Mouse (Mus musculus) neural tube, embryonic 10.5 days (tissue): ENCODE results near the gene Hist1h3g.
"Not testable (repeated sequence)": the region's sequence is repeated elsewhere in the genome, so short reads cannot be mapped to it uniquely, and the experiment has no call there.

Source experiments
- DNase-seq: peaks from one replicate; pipeline ENCODE4 v3.0.0-alpha.2; 2017; ENCODE audit warnings: low spot score; ENCODE audit errors: extremely low spot score

The Hist1h3g gene

GRCm38 (mm10) chr13:23555839-23556416, 20.7 kb downstream of the Hist1h3g start:
- peak; percentile 77 for DNase-seq

- no peak for DNase-seq
These were observed 21.7 kb downstream of the Hist1h3g start for GRCm38 (mm10) chr13:23556906-23557305.

GRCm38 (mm10) chr13:23560699-23561098, 25.5 kb downstream of the Hist1h3g start:
- DNase-seq = not testable (repeated sequence)

- DNase-seq = not testable (repeated sequence)
These were observed 26.3 kb downstream of the Hist1h3g start for GRCm38 (mm10) chr13:23561531-23561882.

GRCm38 (mm10) chr13:23561883-23562659, 26.8 kb downstream of the Hist1h3g start, which contains the start of gene Hist1h3e:
Gene Hist1h3e, minus strand, starts transcription at chr13:23562369.
- peak; percentile 91 for DNase-seq

GRCm38 (mm10) chr13:23562699-23563462, 27.7 kb downstream of the Hist1h3g start:
- DNase-seq = no peak

- DNase-seq = no peak
These were observed 29.3 kb downstream of the Hist1h3g start for GRCm38 (mm10) chr13:23564482-23564881.

- not testable (repeated sequence) for DNase-seq
These were observed 35.2 kb downstream of the Hist1h3g start for GRCm38 (mm10) chr13:23570261-23571021.

- DNase-seq = no peak
These were observed 35.8 kb downstream of the Hist1h3g start, which contains the start of the genes Hist1h2ae and Hist1h2bg for GRCm38 (mm10) chr13:23571022-23571503. Gene Hist1h2ae, minus strand, starts transcription at chr13:23571220. Gene Hist1h2bg, plus strand, starts transcription at chr13:23571396.

- not testable (repeated sequence) for DNase-seq
These were observed 36.4 kb downstream of the Hist1h3g start for GRCm38 (mm10) chr13:23571504-23572217.

- no peak for DNase-seq
These were observed 37.2 kb downstream of the Hist1h3g start for GRCm38 (mm10) chr13:23572218-23573033.

- not testable (repeated sequence) for DNase-seq
These were observed 38.0 kb downstream of the Hist1h3g start for GRCm38 (mm10) chr13:23573034-23573897.

- peak; percentile 83 for DNase-seq
These were observed 38.8 kb downstream of the Hist1h3g start, which contains the start of the genes Hist1h2bf and Hist1h2ad for GRCm38 (mm10) chr13:23573898-23574524. Gene Hist1h2bf, minus strand, starts transcription at chr13:23574196. Gene Hist1h2ad, plus strand, starts transcription at chr13:23574381.

- not testable (repeated sequence) for DNase-seq
These were observed 39.4 kb downstream of the Hist1h3g start for GRCm38 (mm10) chr13:23574546-23575170.

- DNase-seq = peak; percentile 65
These were observed 40.1 kb downstream of the Hist1h3g start, which contains the start of gene Hist1h3d for GRCm38 (mm10) chr13:23575271-23575851. Gene Hist1h3d, plus strand, starts transcription at chr13:23575763.

- DNase-seq = not testable (repeated sequence)
These were observed 40.7 kb downstream of the Hist1h3g start for GRCm38 (mm10) chr13:23575864-23576313.
